Mouse (Mus musculus) embryo, embryonic 10.5 days (tissue): ENCODE measurements around the gene Osbpl5.
A peak's percentile ranks its signal among the peaks of the same experiment; 100 is the strongest.
"Not testable (repeated sequence)": the region's sequence is repeated elsewhere in the genome, so short reads cannot be mapped to it uniquely, and the experiment has no call there.

Experiments
- DNase-seq: peaks from one replicate; pipeline ENCODE4 v3.0.0-alpha.2; 2015; ENCODE audit warnings: low spot score

Gene Osbpl5

GRCm38 (mm10) chr7:143709395-143709794 lies 47.4 kb downstream of the Osbpl5 start:
- DNase-seq: no peak

GRCm38 (mm10) chr7:143706697-143707438 lies 49.9 kb downstream of the Osbpl5 start:
- peak; percentile 98 for DNase-seq

GRCm38 (mm10) chr7:143696140-143696539 lies 60.6 kb downstream of the Osbpl5 start:
- DNase-seq: peak; percentile 57

- DNase-seq: no peak
Measured at GRCm38 (mm10) chr7:143694550-143694949, 62.2 kb downstream of the Osbpl5 start.

- DNase-seq: no peak
Measured at GRCm38 (mm10) chr7:143692746-143693510, 63.9 kb downstream of the Osbpl5 start.

DNA sequence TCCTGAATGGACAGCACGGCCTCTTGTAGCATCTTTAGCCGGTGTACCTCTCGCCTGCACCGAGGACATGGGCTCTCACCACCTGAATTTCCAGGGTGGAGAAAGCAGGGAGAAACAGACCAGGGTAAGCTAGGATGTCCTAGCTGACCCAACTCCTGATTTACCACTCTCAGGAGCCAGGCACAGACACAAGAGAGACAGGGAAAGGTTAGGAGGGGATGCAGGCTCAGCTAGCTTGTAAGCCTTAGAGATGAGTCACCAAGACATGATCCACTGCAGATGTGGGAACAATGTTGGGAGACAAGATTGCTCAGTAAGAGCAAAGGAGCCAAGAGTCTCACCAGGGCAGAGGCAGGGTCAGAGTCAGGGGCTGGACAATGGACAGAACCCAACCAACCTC lies 64.9 kb downstream of the Osbpl5 start:
- DNase-seq: no peak

DNA sequence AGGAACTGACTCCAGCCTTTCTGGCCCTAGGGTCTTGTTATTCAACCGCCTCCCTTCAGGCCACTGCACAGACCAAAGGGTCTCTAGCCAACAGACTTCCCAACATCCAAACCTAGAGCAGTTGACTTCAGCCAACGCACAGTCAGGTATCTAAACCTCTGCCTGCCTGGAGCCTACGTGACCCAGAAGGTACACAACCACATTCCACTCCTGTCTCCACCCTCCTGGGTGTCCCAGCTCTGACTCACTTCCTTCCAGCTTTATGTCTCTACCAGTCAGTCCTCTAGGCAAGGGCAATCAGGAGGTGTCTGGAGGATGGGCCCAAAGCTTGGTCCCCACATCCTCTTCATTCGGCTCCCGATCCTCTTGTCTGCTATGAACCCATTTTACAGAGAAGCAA lies 65.6 kb downstream of the Osbpl5 start:
- no peak for DNase-seq

GRCm38 (mm10) chr7:143689946-143690345 lies 66.8 kb downstream of the Osbpl5 start:
- DNase-seq: no peak

DNA sequence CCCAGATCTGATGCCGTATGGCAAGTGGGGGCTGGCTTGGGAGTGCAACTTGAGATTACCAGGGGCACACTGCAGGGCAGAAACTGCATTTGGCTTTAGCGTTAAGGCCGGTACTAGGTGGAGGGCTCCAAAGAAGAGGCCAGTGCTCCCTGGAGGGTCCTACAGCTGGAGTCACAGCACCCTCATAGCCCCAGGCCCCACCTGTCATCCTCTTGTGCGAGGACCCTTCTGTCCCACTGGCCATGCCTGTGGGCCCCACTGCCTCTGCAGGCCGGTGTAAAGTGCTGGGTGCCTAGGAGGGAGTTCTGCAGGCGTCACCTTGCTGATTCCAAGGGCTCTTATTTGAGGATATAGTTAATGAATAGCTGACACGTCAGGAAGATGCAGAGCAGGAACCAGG lies 67.3 kb downstream of the Osbpl5 start:
- no peak for DNase-seq

DNA sequence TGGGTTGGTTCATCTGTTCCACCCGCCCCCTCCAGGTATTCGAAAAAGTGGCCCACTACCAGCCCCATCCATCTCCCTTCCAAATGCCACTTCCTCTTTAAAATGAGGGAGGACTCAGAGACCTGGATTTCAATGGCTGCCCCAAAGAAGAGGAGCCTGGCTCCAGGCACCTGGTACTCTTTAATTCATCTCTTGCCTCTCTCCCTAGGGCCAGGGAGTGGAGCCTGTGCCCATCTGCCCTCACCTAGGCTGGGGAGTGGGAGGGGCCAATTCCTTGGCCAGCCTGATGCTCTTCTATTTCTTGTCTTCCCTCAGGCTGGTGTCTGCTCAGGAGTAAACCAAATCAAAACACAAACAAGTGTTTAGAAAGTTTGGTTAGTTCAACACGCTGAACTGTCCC lies 70.1 kb downstream of the Osbpl5 start:
- DNase-seq: not testable (repeated sequence)

DNA sequence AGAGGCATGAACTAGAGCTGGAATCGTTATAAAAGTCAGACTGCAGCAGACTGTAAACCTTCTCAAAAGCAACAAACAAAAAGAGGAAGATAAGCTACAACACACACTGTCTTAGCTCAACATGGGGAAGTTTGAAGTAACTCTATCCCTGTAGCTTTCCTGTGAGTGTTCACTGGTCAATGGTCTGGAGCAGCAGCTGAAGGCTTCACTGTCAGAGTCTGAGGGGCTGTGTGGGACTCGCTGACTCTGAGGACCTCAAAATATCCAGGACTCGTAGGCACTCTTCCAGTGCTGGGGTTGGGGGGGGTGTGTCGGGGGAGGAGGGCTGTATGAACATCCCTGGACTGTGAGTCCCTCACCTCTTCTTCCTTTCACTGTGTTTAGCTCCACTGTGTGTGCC lies 70.6 kb downstream of the Osbpl5 start:
- not testable (repeated sequence) for DNase-seq

- peak; percentile 84 for DNase-seq
Measured at GRCm38 (mm10) chr7:143685359-143686067, 71.3 kb downstream of the Osbpl5 start, which contains the start of gene Tnfrsf23. Gene Tnfrsf23, minus strand, starts transcription at chr7:143685872.

- not testable (repeated sequence) for DNase-seq
Measured at GRCm38 (mm10) chr7:143684569-143684968, 72.2 kb downstream of the Osbpl5 start.

GRCm38 (mm10) chr7:143681566-143681965 lies 75.2 kb downstream of the Osbpl5 start:
- no peak for DNase-seq

- not testable (repeated sequence) for DNase-seq
Measured at GRCm38 (mm10) chr7:143680836-143681235, 75.9 kb downstream of the Osbpl5 start.

- DNase-seq: not testable (repeated sequence)
Measured at GRCm38 (mm10) chr7:143679650-143680049, 77.1 kb downstream of the Osbpl5 start.

GRCm38 (mm10) chr7:143666427-143667311 lies 90.1 kb downstream of the Osbpl5 start:
- no peak for DNase-seq

GRCm38 (mm10) chr7:143663470-143663869 lies 93.3 kb downstream of the Osbpl5 start:
- DNase-seq: no peak

DNA sequence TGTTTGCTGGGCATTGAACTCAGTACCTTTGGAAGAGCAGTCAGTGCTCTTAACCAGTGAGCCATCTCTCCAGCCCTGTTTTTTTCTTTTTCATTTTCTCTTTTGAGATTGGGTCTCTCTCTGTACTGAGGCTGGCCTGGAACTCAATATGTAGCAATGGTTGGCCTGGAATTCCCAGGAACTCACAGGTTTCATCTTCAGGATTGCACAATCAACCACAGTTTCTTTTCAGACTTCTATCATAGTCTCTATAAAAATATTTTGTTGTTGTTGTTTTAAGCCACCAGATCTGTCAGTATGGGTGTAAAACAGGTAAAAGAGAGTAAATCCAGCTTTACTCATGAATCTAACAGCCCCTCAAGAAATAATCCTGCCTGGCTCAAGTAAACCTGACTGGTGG lies 96.0 kb downstream of the Osbpl5 start:
- no peak for DNase-seq

DNA sequence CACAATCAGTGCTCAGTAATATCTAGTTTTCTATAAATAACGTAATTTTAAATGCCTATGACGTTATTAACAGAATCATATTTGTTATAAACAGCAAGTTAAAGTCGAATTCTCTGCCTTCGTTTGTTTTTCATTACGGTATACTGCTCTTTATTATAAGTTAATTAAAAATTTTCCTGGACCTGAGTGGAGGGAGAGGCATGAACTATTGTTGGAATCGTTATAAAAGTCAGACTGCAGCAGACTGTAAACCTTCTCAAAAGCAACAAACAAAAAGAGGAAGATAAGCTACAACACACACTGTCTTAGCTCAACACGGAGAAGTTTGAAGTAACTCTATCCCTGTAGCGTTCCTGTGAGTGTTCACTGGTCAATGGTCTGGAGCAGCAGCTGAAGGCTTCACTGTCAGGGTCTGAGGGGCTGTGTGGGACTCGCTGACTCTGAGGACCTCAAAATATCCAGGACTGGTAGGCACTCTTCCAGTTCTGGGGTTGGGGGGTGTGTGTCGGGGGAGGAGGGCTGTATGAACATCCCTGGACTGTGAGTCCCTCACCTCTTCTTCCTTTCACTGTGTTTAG lies 106.9 kb downstream of the Osbpl5 start:
- DNase-seq: not testable (repeated sequence)
